Mouse (Mus musculus): ENCODE measurements around the gene Prkrip1. TPM values are rescaled to one million over a fixed set of nuclear protein-coding genes. Genes with fewer than 3 reads are reported as not detected.

Gene Prkrip1
- polyA plus RNA-seq, 1 experiment from 2014 or later = 63.0 TPM

Other genes with a start within 250 kb of the Prkrip1 start
- 0.71 and 1.0 TPM in 2 replicates for gene Ssc4d, start 224.4 kb downstream of the Prkrip1 start, polyA plus RNA-seq (2015; fragmentation: Nextera tagmentation; extraction: Ambion mirVana)
- 0.19 TPM in 1 of 2 replicates, not detected in the other for gene Zp3, start 218.9 kb downstream of the Prkrip1 start, polyA plus RNA-seq (2015; fragmentation: Nextera tagmentation; extraction: Ambion mirVana)
- gene Dtx2, start 204.2 kb downstream of the Prkrip1 start, polyA plus RNA-seq (2015; fragmentation: Nextera tagmentation; extraction: Ambion mirVana) = 26.4 and 28.1 TPM in 2 replicates
- gene Upk3b, start 160.5 kb downstream of the Prkrip1 start, polyA plus RNA-seq (2015; fragmentation: Nextera tagmentation; extraction: Ambion mirVana) = not detected in 2 replicates
- gene Upk3bl, start 144.5 kb downstream of the Prkrip1 start, polyA plus RNA-seq (2015; fragmentation: Nextera tagmentation; extraction: Ambion mirVana) = not detected in 2 replicates
- gene Rasa4, start 115.0 kb downstream of the Prkrip1 start, polyA plus RNA-seq (2015; fragmentation: Nextera tagmentation; extraction: Ambion mirVana) = 5.9 and 9.1 TPM in 2 replicates
- 214 and 228 TPM in 2 replicates for gene Polr2j, start 82.3 kb downstream of the Prkrip1 start, polyA plus RNA-seq (2015; fragmentation: Nextera tagmentation; extraction: Ambion mirVana)
- gene Lrwd1, start 62.9 kb downstream of the Prkrip1 start, polyA plus RNA-seq (2015; fragmentation: Nextera tagmentation; extraction: Ambion mirVana) = 32.1 and 32.7 TPM in 2 replicates
- 18.0 and 19.4 TPM in 2 replicates for gene Alkbh4, start 62.8 kb downstream of the Prkrip1 start, polyA plus RNA-seq (2015; fragmentation: Nextera tagmentation; extraction: Ambion mirVana)
- gene Orai2, start 28.2 kb downstream of the Prkrip1 start, polyA plus RNA-seq (2015; fragmentation: Nextera tagmentation; extraction: Ambion mirVana) = 41.1 and 44.2 TPM in 2 replicates
- 30.3 and 33.3 TPM in 2 replicates for gene Sh2b2, start 47.6 kb upstream of the Prkrip1 start, polyA plus RNA-seq (2015; fragmentation: Nextera tagmentation; extraction: Ambion mirVana)

Data from forebrain, embryonic 16.5 days (tissue).